Mouse (Mus musculus): ENCODE measurements at regions not wholly inside any gene's neighbourhood (a gene's known extent, or its start where the extent isn't known, plus 50 kb on each side); places are given as distances from the start of the nearest gene placed in this dataset.
A peak's percentile ranks its signal among the peaks of the same experiment; 100 is the strongest.
"Not testable (repeated sequence)": the region's sequence is repeated elsewhere in the genome, so short reads cannot be mapped to it uniquely, and the experiment has no call there.

DNA sequence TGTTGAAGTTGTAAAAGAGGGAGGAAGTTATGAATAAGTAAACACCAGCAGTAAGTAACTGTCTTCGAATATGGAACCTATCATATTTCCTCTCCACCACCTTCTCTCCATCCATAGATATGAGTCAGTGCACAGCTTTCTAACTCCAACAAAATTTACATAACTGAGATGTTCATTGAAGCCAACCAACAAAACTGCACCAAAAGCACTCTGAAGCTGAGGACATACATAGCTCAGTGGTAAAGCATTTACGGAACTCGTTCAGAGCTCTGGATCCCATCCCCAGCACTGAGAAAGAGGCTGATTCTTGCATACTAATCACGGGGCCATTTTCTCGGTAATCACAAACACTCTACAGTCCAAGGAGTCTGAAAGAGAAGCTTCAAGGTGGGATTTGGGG, 273.1 kb downstream of the Dad1 start:
- peak; percentile 29 for DNase-seq

DNA sequence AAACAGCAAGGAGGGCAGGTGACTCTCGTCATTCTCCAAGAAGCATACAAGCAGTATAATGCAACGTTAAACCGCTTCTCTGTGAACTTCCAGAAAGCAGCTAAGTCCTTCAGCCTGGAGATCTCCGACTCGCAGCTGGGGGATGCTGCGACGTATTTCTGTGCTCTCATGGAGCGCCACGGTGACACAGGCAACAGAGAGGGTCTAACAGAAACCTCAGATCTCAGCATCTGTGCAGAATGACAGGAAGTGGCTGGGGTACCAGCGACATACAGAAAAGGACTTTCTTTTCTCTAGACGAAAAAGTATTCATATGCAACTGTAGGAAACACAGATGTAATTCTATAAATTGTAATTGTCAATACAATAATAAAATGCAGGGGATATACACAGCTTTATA, 292.5 kb downstream of the Dad1 start:
- not testable (repeated sequence) for DNase-seq

DNA sequence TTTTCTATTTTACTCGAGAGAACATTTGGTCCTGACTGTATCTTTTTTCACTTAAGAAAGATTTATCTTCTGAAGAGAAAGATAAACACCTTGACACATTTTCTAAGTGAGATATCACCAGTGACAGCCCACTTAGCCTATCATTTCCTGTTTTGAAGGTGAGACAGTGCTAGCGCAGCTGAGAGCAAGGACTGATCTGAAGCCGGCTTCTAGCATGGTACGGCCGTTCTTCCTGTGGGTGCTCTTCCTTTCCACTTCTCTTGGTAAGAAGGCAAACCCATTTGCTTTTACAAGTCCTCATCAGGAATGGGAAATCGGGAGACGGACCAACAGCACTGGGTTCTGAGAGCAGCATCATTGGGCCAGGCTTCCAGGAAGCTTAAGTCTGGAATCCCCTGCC, 293.1 kb downstream of the Dad1 start:
- no peak for DNase-seq

DNA sequence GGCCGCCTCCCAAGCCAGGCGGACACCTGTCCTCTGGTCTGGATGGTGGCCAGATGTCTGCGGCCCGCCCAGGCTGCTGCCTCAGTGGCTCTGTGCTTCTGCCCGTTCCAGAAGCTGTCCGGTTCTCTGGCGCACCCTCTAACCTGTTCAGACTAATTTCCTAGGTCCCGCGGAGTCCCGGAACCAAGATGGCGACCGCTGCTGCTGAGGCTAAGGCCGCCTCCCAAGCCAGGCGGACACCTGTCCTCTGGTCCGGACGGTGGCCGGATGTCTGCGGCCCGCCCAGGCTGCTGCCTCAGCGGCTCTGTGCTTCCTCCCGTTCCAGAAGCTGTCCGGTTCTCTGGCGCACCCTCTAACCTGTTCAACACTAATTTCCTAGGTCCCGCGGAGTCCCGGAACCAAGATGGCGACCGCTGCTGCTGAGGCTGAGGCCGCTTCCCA, 318.1 kb downstream of the Dad1 start:
- peak; percentile 78 for DNase-seq

DNA sequence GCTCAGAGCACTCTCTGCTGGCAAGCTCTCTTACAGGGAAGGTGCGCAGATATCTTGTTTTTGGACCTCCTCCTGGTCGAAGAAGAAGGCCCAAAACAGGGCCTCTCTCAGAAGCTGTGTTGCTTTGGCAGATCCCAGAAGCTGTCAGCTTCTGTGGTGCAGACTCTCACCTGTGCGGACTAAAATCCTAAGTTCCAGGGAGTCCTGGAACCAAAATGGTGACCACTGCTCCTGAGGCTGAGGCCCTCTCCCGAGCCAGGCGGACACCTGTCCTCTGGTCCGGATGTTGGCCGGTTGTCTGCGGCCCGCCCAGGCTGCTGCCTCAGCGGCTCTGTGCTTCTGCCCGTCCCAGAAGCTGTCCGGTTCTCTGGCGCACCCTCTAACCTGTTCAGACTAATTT, 318.6 kb downstream of the Dad1 start:
- peak; percentile 59 for DNase-seq

DNA sequence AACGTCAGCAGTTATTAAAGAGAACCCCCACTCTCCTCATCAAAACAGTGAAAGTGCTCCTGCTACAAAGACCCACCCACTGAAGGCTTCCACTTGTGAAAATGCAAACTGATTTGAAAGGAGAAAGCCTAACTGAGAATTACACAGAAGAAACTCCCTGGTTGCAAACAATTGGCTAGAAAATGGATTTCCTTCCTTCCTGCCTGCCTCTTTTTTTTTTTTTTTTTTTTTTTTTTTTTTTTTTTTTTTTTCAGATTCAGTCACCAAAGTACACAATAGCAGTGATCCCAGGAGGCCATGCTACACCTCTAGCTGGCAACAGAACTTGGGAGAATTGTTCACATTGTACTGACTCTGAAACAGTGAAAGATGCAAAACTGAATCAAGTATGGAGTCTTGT, 343.0 kb downstream of the Dad1 start:
- no peak for DNase-seq

DNA sequence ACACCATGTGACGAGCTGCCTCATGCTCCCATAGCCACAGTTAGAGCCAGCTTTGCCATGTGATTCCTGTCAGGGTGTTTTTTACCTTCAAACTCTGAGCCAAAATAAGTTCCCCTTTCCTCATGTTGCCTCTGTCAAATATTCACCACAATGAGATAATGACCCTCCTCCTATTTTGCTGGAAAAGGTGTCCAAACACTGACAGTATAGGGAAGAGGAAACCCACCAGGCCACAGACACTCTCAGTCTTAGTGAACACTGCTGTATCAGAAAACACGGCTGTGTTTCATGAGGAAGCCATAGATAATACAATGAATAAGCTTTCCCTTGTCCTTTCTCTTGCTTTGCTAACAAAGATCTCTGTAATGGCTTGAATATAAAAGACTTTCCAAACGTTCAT, 349.3 kb downstream of the Dad1 start:
- DNase-seq: no peak

DNA sequence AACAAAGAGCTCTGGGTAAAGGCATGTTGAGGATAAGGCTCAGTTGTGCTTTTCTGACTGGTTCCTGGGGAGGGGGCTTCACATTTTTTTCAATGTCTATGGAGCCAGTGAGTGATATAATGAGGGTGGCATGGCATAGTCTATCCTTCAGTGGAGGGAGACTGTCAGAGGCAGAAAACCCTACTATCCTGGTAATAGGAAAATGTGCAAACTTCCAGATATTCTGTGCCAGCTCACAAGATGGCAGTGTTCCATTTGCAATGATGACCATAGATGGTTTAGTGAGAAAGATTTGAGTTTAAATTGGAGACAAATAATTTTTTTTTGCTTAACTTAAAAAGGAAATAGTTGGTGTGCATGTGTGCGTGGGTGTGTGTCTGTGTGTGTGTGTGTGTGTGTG, 352.8 kb downstream of the Dad1 start:
- peak; percentile 3 for DNase-seq

DNA sequence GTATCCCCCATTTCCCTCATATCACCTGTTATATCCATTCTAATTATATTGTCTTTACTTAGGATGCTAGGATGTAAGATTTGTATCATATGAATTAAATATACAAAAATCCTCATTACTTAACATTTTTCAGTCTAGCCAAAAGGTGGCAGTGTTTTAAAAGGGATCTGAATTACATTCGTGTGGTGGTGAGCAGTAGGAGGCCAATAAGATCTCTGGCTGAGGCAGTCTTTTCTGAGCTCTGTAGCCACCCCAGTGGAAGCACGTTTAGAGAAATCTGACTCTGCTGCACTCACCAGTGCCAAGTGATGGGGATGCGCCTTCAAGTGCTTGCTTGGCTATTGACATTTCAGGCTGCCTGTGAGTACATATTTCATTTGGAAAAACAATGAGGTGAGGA, 372.6 kb downstream of the Dad1 start:
- peak; percentile 3 for DNase-seq

DNA sequence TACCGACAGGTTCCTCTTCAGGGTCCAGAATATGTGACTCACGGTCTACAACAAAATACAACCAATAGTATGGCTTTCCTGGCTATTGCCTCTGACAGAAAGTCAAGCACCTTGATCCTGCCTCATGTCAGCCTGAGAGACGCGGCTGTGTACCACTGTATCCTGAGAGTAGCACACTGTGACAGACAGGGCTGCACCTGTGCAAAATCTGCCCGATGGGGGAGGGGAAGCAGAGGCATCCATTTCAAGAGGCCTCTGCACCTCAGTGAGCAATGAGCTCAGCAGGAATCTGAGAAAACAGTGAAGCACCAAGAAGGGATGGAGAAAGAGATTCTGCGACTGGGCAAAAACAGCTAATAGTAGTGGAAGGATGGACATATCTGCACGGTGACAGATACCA, 377.3 kb downstream of the Dad1 start:
- DNase-seq: no peak

DNA sequence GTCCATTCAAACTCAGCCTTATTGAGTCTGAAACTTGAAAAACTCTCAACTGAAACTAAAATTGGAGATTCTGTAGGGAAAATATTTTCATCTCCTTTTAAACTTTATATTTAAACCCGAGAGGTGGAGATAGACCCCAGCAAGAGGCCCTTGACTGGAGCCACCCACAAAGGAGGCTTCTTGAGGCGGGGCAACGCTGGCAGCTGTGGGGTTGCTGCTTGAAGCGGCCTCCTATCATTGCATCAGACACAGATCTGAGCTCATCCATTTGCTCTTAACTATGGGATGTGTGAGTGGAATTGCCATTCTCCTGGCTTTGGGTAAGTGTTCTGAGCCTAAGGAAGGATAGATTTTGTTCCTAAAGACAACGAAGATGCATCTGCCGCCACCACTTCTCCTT, 378.2 kb downstream of the Dad1 start:
- DNase-seq: no peak

DNA sequence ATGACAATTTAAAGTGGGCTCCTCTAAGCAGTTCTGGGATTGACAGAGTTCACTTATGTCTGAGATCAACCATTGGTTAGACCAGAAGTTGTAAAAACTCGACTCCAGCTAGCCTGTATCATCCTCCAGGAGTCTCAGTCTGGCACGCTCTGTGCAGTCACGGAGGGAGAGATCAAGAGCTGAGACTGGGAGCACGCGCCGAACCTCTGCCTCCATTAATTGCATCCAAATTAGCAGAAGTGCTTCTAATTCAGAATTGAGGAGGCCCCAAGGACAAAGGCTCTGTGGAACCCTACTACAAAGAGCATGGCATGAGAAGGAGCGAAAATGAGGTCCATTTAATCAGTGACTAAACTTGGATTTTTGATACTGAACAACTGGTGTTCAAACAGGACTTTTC, 406.9 kb downstream of the Dad1 start:
- no peak for DNase-seq

DNA sequence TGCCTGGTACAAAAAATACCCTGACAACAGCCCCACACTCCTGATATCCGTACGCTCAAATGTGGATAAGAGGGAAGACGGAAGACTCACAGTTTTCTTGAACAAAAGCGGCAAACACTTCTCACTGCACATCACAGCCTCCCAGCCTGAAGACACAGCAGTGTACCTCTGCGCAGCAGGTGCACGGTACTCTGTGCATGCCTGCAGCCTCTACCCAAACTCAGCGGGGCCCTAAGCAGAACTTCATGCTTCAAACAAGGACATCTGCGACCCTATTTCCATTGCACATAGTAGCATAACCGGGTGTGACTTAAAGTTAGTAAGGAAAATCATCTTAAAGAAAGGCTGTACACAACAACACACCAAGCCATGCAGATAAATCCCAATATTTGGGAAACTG, 408.3 kb downstream of the Dad1 start:
- DNase-seq: no peak

DNA sequence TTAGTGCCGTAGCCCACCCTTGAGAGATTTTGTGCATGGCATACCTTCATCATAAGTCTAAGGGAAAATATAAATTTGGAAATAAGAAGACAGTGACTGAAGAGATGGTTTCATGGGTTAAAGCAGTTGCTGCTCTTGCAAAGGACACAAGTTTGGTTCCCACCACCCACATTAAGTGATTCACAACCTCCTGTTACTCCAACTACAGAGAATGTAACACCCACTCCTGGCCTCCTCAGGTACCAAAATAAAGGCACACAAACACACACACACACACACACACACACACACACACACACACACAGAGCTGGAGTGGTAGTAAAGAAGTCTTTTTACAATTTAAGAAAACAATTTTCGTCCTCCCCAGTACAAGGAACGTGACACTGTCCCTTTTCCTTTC, 421.4 kb downstream of the Dad1 start:
- DNase-seq: peak; percentile 3

DNA sequence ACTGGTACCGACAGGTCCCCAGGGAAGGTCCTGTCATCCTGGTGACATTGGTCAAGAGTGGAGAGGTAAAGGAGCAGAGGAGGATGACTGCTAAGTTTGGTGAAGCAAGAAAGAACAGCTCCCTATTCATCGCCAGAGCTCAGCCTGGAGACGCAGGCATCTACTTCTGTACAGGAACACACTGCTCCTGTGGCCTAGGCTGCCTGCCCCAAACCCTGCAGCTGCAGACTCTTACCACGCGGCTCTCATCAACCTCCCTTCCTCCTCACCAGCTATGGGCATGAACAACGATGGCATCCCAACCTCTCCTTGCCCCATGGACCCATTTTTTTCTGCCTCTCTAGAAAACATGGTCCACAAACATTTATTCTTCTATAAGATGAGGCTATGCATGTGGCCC, 422.3 kb downstream of the Dad1 start:
- no peak for DNase-seq

DNA sequence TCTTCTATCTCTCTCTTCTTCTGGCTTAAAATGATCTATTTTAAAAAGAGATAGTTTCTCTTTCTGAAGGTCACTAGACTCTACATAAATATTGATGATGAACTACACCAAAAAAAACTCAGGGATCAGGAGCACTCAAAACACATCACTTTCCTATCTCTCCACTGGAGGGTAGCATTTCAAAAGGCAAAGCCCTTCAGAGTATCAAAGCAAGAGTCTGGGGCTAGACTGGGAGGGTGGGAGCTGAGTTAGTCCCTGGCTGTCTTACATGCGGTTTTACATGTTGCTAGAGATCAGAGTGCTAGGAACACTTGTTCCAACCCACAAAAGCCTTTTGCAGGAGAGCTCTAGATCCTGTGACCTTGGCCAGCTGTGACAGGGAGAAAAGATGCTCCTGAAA, 423.2 kb downstream of the Dad1 start:
- DNase-seq: no peak

DNA sequence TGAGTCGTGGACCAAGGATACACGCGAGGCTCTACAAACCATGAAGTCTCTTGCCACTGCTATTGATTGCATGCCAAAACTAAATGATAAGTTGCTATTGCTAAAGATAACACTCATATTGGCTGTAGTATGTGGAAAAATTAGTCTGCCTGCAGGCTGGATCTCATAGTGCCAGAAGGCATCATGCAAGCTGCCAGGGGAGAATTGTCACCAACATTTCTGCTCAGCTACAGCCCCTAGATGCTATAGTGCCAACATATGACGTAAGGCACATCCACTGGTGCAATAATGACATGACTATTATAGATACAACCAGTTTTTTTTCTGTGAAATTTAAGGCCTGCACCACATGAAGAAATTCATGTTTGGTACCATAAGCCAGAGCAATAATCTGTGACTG, 427.1 kb downstream of the Dad1 start:
- DNase-seq: no peak

DNA sequence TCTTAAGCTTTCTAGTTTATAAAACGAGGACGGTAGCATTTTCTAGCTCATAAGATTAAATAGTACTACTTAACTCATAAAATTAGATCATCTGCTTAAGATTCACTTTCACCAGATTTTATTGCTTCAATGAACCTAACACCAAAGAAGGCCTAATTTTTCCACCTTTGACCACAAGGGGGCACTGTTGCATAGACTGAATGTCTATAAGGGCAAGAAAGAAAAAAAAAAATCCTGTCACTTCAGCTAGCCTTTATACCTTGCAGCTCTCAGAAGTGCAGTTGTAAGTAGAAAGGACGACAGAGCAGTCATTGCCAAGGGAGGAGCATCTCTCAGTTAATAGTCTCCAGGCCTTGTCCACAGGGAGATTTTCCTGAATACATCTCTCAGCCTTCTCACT, 447.7 kb downstream of the Dad1 start:
- peak; percentile 56 for DNase-seq

DNA sequence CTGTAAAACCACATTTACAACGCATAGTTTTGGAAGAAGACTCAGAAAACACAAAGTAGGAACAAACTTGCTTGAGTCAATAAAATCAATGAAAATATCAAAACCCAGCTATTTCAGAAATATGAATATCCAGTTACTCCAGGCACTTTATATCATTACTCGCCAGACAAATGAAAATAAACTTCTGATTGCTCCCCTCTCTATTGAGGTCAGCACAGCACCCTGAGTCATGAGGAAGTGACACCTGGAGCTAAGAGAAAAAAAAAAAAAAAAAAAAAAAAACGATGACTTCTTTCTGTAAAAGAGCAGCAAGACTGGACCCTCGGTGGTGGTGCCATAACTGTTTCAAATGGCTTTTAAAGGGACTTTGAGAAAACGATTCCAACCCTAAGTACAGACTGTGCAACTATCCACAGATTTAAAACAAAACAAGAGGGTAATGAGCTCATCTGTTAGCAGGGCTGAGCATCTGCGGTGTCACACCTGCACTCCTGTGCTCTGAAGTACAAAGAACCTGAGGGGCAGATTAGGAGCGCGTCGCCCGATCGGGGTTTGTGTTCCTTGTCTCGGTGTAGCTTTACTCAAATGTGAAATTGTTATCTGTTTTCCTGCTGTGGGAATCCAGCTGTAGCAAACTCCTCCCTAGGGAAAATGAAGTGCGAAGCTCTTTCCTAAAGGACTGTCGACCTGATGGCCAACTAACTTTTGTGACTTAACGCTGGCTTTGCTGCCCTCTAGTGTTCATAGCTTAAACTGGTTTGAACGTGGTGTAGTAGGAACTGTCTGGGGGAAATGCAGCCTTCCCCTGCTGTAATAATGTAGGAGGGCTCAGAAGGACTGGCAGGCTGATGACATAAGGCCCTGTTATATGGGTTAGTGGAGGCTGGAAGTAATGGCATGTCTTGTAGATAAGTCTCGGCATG, 449.9 kb downstream of the Dad1 start:
- peak; percentile 51 for DNase-seq

DNA sequence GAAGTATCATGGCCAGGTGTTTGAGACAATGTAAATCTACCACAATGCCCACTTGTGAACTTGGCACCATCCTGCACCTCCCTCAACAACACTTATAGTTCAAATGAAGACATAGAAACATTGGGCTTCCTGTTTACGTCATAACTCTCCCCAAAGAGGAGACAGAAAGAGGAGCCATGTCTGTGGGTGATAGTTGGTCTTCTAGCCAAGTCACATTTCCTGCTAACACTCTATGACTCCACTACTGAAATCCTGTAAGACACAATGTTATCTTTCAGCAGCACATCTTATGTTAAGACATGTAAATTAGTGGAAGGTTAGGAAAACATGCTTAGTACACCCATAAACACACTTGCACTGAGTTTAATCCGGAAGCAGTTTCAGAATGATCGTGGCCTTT, 451.4 kb downstream of the Dad1 start:
- DNase-seq: no peak

DNA sequence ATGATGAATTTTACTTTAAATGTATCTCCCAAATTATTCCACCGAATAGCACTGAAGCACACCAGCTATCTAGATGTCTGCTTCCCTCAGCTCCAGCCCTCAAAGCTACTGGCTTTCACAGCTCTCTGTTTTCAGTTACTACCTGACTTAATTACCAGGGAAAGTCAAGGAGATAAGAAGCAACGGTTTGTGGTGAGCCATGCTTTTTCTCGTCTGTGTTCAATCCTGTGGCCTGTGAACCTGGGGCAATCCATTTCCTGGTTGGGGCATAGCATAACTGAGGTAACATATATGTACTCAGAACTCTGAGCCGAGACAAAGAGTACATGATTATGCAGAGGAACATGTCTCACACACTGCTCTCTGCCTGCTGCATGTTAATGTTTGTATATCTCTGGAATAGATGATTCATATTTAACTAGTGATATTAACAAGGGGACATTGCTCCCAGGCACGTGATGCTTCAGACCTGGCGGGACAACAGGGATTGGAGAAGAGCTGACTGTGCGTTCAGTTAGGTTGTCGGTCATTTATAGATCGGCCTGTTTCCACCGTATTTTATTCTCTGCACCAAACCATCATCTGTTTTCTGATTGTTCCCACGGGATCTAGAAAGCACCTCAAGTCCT, 453.3 kb downstream of the Dad1 start:
- DNase-seq: no peak

DNA sequence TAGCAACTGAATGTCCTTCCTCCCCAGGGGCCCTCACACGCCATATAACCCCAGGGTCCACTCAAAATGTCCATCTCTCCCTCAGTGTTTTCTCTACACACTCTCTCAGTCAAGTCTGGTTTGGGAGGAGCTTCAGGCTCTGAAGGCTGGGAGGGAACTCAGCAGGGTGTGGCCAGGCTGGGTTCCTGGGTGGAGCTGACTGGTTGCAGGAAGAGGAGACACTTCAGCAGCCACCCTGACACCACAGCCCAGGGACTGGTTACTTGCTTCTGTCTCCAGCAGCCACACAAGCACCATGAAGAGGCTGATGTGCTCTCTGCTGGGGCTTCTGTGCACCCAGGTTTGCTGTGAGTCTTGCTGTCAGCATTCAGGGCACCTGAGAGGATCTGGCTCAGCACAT, 458.7 kb downstream of the Dad1 start:
- not testable (repeated sequence) for DNase-seq

DNA sequence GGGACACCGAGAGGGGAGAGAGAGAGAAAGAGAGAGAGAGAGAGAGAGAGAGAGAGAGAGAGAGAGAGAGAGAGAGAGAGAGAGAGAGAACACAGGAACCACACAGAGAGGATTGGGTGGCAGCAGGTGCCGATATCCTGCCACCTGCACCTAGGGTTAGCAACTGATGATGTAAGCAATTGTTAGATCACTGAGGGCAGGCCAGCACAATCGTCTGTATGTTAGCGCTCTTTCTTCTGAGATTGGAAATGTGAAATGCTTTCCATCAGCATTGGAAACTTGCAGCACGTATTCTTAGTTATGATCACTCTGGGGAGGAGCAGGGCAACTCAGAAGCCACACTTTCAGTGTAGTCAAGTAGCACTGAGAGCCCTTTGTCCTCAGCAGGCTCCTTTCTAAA, 459.4 kb downstream of the Dad1 start:
- no peak for DNase-seq

DNA sequence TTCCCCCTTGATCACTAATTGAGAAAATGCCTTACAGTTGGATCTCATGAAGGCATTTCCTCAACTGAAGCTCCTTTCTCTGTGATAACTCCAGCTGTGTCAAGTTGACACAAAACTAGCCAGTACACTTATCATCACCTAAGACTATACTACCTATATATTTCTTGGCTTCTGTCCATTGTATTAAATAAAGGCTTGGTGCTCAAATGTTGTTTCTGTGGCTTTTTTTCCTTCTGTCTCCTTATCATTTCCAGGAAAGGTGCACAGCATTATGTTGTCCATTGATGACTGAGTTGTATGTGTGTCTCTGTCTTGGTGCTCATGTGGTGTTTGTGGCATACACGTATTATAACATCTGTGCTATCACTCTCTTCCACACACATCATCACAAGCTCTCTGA, 461.5 kb downstream of the Dad1 start:
- not testable (repeated sequence) for DNase-seq

DNA sequence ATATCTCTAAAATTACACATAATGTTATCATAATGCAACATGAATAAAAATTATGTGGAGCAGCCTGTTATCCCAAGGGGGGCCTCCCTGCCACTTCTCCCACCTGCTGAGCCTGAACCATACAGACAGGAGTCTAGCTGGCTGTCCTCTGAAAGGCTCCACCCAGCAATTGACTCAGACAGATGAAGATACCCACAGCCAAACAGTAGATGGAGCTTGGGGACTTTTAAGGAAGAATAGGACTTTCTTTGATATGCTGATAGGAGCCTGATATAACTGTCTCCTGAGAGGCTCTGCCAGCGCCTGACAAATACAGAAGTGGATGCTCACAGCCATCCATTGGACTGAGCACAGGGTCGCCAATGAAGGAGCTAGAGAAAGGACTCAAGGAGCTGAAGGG, 468.4 kb downstream of the Dad1 start:
- DNase-seq: not testable (repeated sequence)
